Mouse (Mus musculus) monocyte, adult 2 months (primary cell): ENCODE results near the gene Maz.

Experiments
- DNase-seq, 2 experiments: peaks; one replicate each; pipeline ENCODE4 v3.0.0; 2022; ENCODE audit warnings: low spot score in 2 of 2, low read depth in 1 of 2

Maz gene

GRCm38 (mm10) chr7:127021563-127022527 is 5.0 kb downstream of the Maz start:
- no peak for DNase-seq

GRCm38 (mm10) chr7:127020901-127021562 is 5.8 kb downstream of the Maz start, which contains the start of the genes Gm42742 and Prrt2:
Gm42742 (minus strand) TSS chr7:127021097.
Prrt2 (minus strand) TSS chr7:127021211.
- DNase-seq = no peak

GRCm38 (mm10) chr7:127020491-127020890 is 6.3 kb downstream of the Maz start:
- no peak for DNase-seq

GRCm38 (mm10) chr7:127020031-127020430 is 6.8 kb downstream of the Maz start:
- no peak for DNase-seq

GRCm38 (mm10) chr7:127019306-127019960 is 7.4 kb downstream of the Maz start:
- DNase-seq = no peak

- DNase-seq = no peak
Measured at GRCm38 (mm10) chr7:127018416-127019305, 8.2 kb downstream of the Maz start.

- DNase-seq = no peak
Measured at GRCm38 (mm10) chr7:127017950-127018345, 8.9 kb downstream of the Maz start.

GRCm38 (mm10) chr7:127016971-127017949 is 9.6 kb downstream of the Maz start, which contains the start of gene Pagr1a:
Pagr1a (minus strand) TSS chr7:127017352.
- DNase-seq = peak; percentile 90 to 93

- DNase-seq = peak in 1 of 2 experiments; percentile 28
Measured at GRCm38 (mm10) chr7:127016486-127016938, 10.3 kb downstream of the Maz start.

- DNase-seq = no peak
Measured at GRCm38 (mm10) chr7:127016481-127016485, 10.6 kb downstream of the Maz start, which contains the start of gene Pagr1b. Pagr1b (minus strand) TSS chr7:127016484.

- no peak for DNase-seq
Measured at GRCm38 (mm10) chr7:127016081-127016480, 10.8 kb downstream of the Maz start.

GRCm38 (mm10) chr7:127014993-127015392 is 11.8 kb downstream of the Maz start:
- DNase-seq = no peak

GRCm38 (mm10) chr7:127014320-127014719 is 12.5 kb downstream of the Maz start, which contains the start of gene Mvp:
Mvp (minus strand) TSS chr7:127014621.
- DNase-seq = peak in 1 of 2 experiments; percentile 68

- no peak for DNase-seq
Measured at GRCm38 (mm10) chr7:127013385-127013784, 13.5 kb downstream of the Maz start.

GRCm38 (mm10) chr7:127012845-127013244 is 14.0 kb downstream of the Maz start:
- DNase-seq = no peak

GRCm38 (mm10) chr7:127012374-127012773 is 14.5 kb downstream of the Maz start:
- DNase-seq = no peak

GRCm38 (mm10) chr7:127011717-127012116 is 15.1 kb downstream of the Maz start:
- DNase-seq = no peak

GRCm38 (mm10) chr7:127011051-127011450 is 15.8 kb downstream of the Maz start:
- no peak for DNase-seq

- DNase-seq = no peak
Measured at GRCm38 (mm10) chr7:127009307-127010085, 17.3 kb downstream of the Maz start.
